ENCODE assay signal across 23 mouse cellular contexts in genomic region chr6:50399427-50400195, GRCm38 (mm10). TPM values are rescaled to one million over a fixed set of nuclear protein-coding genes. Genes with fewer than 3 reads are reported as not detected.
A peak's percentile ranks its signal among the peaks of the same experiment; 100 is the strongest.
DNase-seq lines count a peak whose midpoint lies in the region; ATAC-seq and TF ChIP-seq lines count a peak whose summit lies in the region.
"Had no signal": no experiment of that assay in that cellular context is flagged by ENCODE, and none has a peak within 500 bp of the region (broad histone marks: within the 10 kb centered on the region; RNA-seq: fewer than 3 reads in every experiment).

No protein-coding gene starts in this region.

- no peak for TF ChIP-seq CTCF in kidney, postnatal 0 days (IDR thresholded peaks at IDR 0.05; ENCODE audit: low read depth)

- WGBS in kidney, postnatal 0 days: 69% methylated on average over 7 of the region's 7 CpGs

- H3K9me3 ChIP-seq in kidney, postnatal 0 days (replicated peaks; ENCODE audit: low read length): no peaks in the 10 kb centered on the region
- H3K9me3 ChIP-seq: embryonic facial prominence, embryonic 10.5 days; forebrain, embryonic 12.5 days; G1E; liver, embryonic 15.5 days; midbrain, embryonic 12.5 days; stomach, embryonic 15.5 days had no signal

- H3K27me3 ChIP-seq in kidney, postnatal 0 days (ENCODE audit: insufficient read depth, low read length): no peaks in the 10 kb centered on the region
- H3K27me3 ChIP-seq: forebrain, embryonic 12.5 days; liver, embryonic 15.5 days; midbrain, embryonic 12.5 days; stomach, embryonic 15.5 days had no signal

- H3K4me1 ChIP-seq in kidney, postnatal 0 days (replicated peaks; ENCODE audit: insufficient read depth, low read length): peaks cover 13% of the 10 kb centered on the region
- H3K4me1 ChIP-seq: liver, embryonic 15.5 days; stomach, embryonic 15.5 days had no signal

- peak overlapping the region; percentile 85 for H3K27ac ChIP-seq in kidney, postnatal 0 days
- H3K27ac ChIP-seq: embryonic facial prominence, embryonic 10.5 days; forebrain, embryonic 12.5 days; liver, embryonic 15.5 days; macrophage; midbrain, embryonic 12.5 days; stomach, embryonic 15.5 days had no signal

- no peak overlapping the region for H3K4me3 ChIP-seq in kidney, postnatal 0 days (replicated peaks; ENCODE audit: low read depth, low read length)
- H3K4me3 ChIP-seq: embryonic facial prominence, embryonic 10.5 days; forebrain, embryonic 12.5 days; liver, embryonic 15.5 days; midbrain, embryonic 12.5 days; stomach, embryonic 15.5 days had no signal

- ATAC-seq in frontal cortex, adult (ENCODE audit: low TSS enrichment): peak; percentile 71
- ATAC-seq in kidney, postnatal 0 days (replicated peaks; ENCODE audit: low FRiP score, low read depth): no peak
- ATAC-seq in megakaryocyte-erythroid progenitor cell, adult 5-6 weeks (replicated peaks; ENCODE audit: low FRiP score, low TSS enrichment, poor library complexity, severe bottlenecking): peak; percentile 68; the same call in 1 of the 2 replicates
- ATAC-seq: CD4-positive, CD25-positive, alpha-beta regulatory T cell, adult 4 months had no signal

- no peak overlapping the region for H3K4me2 ChIP-seq in kidney, postnatal 0 days (ENCODE audit: low read length)
- H3K4me2 ChIP-seq: forebrain, embryonic 12.5 days; heart, embryonic 11.5 days; liver, embryonic 15.5 days; midbrain, embryonic 12.5 days; stomach, embryonic 15.5 days had no signal

- no peak overlapping the region for H3K9ac ChIP-seq in kidney, postnatal 0 days (ENCODE audit: low read depth, low read length)
- H3K9ac ChIP-seq: forebrain, embryonic 12.5 days; liver, embryonic 15.5 days; midbrain, embryonic 12.5 days; stomach, embryonic 15.5 days had no signal

- H3K36me3 ChIP-seq in kidney, postnatal 0 days (ENCODE audit: insufficient read depth, low read length): no peaks in the 10 kb centered on the region
- H3K36me3 ChIP-seq: embryonic facial prominence, embryonic 10.5 days; forebrain, embryonic 12.5 days; G1E; liver, embryonic 15.5 days; midbrain, embryonic 12.5 days; stomach, embryonic 15.5 days had no signal

- no peak for DNase-seq in frontal cortex, postnatal 14 days (ENCODE audit: low spot score in 2 of 2)
- no peak for DNase-seq in kidney, postnatal 0 days (ENCODE audit: low spot score)
- DNase-seq in kidney, postnatal 4 days: no peak
- peak; percentile 78 for DNase-seq in brain, adult 2 months (ENCODE audit: low read depth, low spot score)
- DNase-seq in cerebellum, adult 8-10 months: no peak
- DNase-seq: adrenal gland, postnatal 36 days; cerebellum, postnatal 36 days; gastrocnemius, postnatal 36 days; heart, postnatal 10 days; kidney, postnatal 25 days; layer of hippocampus, adult 9-11 months; right cerebral cortex, postnatal 14 days had no signal

RNA-seq across cellular contexts. Expression of gene Osbpl3, which starts 56.4 kb away (rescaled TPM):
- polyA plus RNA-seq in kidney, postnatal 0 days (2015; fragmentation: Nextera tagmentation; extraction: Ambion mirVana): 17.4 and 19.7 TPM in 2 replicates
- 10.9 and 11.1 TPM in 2 replicates for total RNA-seq in megakaryocyte-erythroid progenitor cell, adult 5-6 weeks (2014; fragmentation: Nextera tagmentation)
- total RNA-seq in megakaryocyte-erythroid progenitor cell, adult 5-6 weeks (2017): 11.5 and 16.4 TPM in 2 replicates
- polyA plus RNA-seq: G1E had no signal
